ENCODE assay signal across 8 mouse cellular contexts in genomic region chr8:72646060-72646767, GRCm38 (mm10). TPM values are rescaled to one million over a fixed set of nuclear protein-coding genes. Genes with fewer than 3 reads are reported as not detected.
DNase-seq lines count a peak whose midpoint lies in the region; ATAC-seq lines count a peak whose summit lies in the region.

Nwd1 (plus strand) TSS chr8:72646711.

- H3K4me1 ChIP-seq in lung, embryonic 16.5 days (replicated peaks; ENCODE audit: control insufficient read depth, insufficient read depth, low read length), result peaks cover 5% of the 10 kb centered on the region; the same call in 1 of the 2 replicates

- no peaks in the 10 kb centered on the region for H3K9me3 ChIP-seq in lung, embryonic 16.5 days (ENCODE audit: control insufficient read depth, low read length)

- ATAC-seq in lung, embryonic 16.5 days (ENCODE audit: low read depth), result peak; percentile 86

- no peak within 1 kb of the TSS for H3K4me2 ChIP-seq in lung, embryonic 16.5 days (ENCODE audit: low read depth, low read length)

- no peaks in the 10 kb centered on the region for H3K27me3 ChIP-seq in lung, embryonic 16.5 days (ENCODE audit: control insufficient read depth, insufficient read depth, low read depth, low read length)

- DNase-seq in spleen, adult 18-20 months, result peak; percentile 8 to 11
- DNase-seq in spleen, postnatal 14 days (ENCODE audit: low spot score in 2 of 2), result no peak
- DNase-seq in cerebellum, postnatal 10 days, result peak; percentile 96 to 97
- peak; percentile 76 for DNase-seq in heart, adult 18-20 months
- peak; percentile 64 to 78 for DNase-seq in kidney, postnatal 25 days
- DNase-seq in right cerebral cortex, postnatal 10 days (ENCODE audit: low spot score in 2 of 2), result peak; percentile 95 to 96
- DNase-seq in embryo, embryonic 9.5 days (ENCODE audit: extremely low spot score), result no peak

- no peak within 1 kb of the TSS for H3K9ac ChIP-seq in lung, embryonic 16.5 days (ENCODE audit: low read length)

- no peaks in the 10 kb centered on the region for H3K36me3 ChIP-seq in lung, embryonic 16.5 days (ENCODE audit: control insufficient read depth, insufficient read depth, low read length)

- 27% methylated on average over 11 of the region's 11 CpGs for WGBS in lung, embryonic 16.5 days

- H3K4me3 ChIP-seq in lung, embryonic 16.5 days (ENCODE audit: low read length), result no peak within 1 kb of the TSS

- no peak within 1 kb of the TSS for H3K27ac ChIP-seq in lung, embryonic 16.5 days (ENCODE audit: low read length)

RNA-seq across cellular contexts. Expression of gene Nwd1, which starts in this region (rescaled TPM):
- total RNA-seq in heart, adult 18-20 months (2021), result under 1 TPM; 0.27 to 0.54 TPM
- 0.23 and 0.26 TPM in 2 replicates for polyA plus RNA-seq in lung, embryonic 16.5 days (2015; fragmentation: Nextera tagmentation; extraction: Ambion mirVana)

Comparison
In these comparisons a context has a peak if more than half of its experiments do, and no peak if none do; other contexts are left out.
1. DNase-seq: peak in spleen, adult 18-20 months (2 of 2), cerebellum, postnatal 10 days (2 of 2), kidney, postnatal 25 days (2 of 2) and right cerebral cortex, postnatal 10 days (2 of 2); none in spleen, postnatal 14 days (0 of 2) and embryo, embryonic 9.5 days (single experiment).
2. Peak in DNase-seq in heart, adult 18-20 months; RNA of the gene not detected or under 1 TPM.
3. Peak in ATAC-seq in lung, embryonic 16.5 days; RNA of the gene not detected or under 1 TPM.